Mouse (Mus musculus) cerebellum, postnatal 10 days (tissue): ENCODE measurements around the gene Cass4.
A peak's percentile ranks its signal among the peaks of the same experiment; 100 is the strongest.

Experiments used
- DNase-seq, 2 experiments: peaks; one replicate each; pipeline ENCODE4 v3.0.0; 2021; ENCODE audit warnings: mixed read lengths in 2 of 2

Cass4 gene

DNA sequence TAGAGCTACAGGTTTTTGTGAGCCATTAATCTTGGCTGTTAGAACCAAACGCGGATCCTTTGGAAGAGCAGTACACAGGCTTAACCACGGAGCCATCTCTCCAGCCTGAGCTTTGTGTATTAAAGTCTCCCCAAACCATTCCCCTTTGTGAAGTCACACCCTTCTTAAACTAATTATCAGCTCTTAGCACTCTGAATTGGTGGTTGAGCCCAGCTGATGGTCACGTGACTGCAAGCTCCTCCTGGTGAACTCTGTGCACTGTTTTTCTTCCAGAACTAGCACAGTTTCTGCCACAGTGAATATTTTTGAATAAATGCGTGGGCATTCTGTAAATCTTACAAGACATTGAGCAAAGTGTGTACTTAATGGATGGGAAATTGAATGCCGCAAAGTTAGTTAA is 47.6 kb downstream of the Cass4 start:
- DNase-seq, result no peak

GRCm38 (mm10) chr2:172445617-172446016 is 52.0 kb downstream of the Cass4 start:
- no peak for DNase-seq

DNA sequence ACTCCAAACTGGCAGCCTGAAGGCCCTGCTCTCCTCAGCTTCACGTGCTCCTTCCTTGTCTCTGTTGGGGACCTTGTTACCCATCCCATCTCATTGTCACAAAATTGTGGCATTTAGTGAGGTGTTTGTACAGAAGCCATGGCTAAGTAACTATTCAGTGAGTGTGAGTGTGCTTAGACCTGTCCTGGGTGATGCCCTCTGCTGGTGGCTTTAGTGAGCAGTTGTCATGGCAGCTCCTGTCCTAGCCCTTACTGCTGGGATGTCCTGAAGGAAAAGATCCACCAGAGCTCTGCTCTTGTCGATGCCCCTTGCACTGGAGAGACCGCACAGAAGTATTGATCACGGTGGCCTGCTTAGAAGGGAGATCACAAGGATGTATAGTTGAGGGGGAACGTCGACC is 53.7 kb downstream of the Cass4 start:
- DNase-seq, result peak in 1 of 2 experiments; percentile 41

DNA sequence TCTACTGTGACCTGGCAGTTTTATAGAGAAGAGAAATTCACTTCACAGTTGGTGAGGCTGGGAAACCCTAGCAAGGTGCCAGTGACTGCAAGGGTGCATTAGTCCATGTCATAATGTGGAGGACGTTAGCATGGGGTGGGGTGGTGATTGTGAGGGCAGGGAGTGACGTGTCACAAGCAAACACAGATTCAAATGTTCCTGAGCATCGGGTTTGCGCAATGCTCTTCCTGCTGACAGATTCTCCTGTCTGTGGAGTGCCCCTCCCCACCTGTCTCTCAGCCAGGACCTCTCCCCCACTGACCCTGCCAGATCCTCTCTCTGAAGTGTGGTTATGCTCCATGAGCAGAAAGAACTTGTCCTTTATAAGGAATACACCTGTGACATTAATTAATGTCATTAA is 54.7 kb downstream of the Cass4 start:
- no peak for DNase-seq

DNA sequence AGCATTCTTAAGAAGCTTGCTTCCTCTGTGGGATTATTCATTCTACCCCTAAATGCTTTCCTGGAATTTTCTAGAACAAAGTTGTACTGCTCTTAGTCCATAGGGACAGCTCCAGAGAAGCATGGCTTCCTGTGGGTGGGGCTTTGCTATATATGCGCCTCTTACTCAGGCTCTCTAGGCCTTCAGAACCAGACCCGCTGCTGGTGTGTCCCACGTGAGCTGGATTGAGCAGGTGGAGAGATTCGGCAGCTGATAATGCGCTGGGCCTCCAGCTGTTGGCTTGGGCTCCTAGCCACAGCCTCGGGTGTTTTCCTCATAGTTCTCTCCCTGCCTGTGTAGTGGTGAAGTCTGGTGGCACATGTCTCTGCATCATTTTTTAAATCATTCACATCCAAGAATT is 57.0 kb downstream of the Cass4 start:
- DNase-seq, result no peak

- DNase-seq, result no peak
Measured at GRCm38 (mm10) chr2:172452031-172452430, 58.4 kb downstream of the Cass4 start.

DNA sequence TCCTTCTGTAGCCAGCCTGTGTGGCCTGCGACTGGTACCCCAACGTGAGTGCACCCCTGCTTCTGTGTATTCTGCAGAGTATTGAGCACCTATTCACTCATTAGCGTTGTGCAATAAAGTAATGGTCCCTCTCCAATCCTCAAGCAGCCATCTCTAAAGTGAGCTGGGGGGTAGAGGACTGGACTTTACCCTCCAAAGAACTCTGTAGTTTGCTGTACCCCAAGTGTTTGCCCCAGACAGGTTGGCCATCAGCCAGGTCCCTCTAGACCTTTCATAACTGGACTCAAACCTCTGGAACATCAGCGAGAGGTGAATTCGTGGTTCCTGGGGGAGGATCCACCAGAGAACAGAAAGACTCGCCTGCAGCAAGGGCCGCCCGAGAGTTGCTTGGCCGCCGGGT is 58.9 kb downstream of the Cass4 start:
- no peak for DNase-seq

DNA sequence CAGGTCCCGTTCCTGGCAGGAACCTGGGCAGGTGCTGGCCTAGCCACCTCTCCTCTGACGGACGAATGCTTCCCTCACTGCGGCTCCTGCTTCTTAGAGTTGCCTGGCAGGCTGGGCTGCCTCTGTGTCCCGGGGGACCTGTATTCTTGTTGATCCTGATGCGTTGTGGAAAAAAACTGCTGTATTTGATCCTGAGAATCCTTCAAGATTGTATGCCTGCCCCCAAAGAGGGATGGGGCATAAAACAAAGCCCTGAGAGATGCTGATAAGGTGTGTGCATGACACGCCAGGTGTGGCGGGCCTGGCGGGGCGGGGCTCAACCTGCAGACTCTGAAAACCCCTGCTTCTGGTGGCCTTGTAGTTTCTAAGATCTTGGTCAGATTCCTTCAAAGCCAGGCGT is 64.9 kb downstream of the Cass4 start, which contains the start of gene Gcnt7:
Gcnt7 (minus strand) TSS at position 101 of the 400 bp plus-strand sequence.
- no peak for DNase-seq

GRCm38 (mm10) chr2:172460647-172461046 is 67.1 kb downstream of the Cass4 start:
- DNase-seq, result no peak

DNA sequence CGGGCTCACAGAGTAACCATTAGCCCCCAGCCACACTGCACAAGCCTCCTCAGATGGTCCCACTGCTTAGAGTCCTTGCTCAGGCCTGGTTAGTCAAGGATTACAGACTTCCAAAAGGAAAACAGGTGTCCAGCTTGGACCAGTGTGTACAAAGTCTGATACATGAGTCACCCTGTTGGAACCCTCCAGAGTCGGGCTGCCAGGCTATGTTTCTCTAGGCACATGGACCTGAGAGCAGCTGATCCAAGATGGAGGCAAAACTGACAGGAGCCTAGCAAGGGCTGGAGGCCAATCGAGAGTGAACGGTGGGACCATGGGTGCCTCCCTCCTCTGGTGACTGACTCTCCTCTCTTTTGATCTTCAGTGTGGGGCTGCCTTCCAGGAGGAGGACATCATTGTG is 69.2 kb downstream of the Cass4 start:
- DNase-seq, result no peak

DNA sequence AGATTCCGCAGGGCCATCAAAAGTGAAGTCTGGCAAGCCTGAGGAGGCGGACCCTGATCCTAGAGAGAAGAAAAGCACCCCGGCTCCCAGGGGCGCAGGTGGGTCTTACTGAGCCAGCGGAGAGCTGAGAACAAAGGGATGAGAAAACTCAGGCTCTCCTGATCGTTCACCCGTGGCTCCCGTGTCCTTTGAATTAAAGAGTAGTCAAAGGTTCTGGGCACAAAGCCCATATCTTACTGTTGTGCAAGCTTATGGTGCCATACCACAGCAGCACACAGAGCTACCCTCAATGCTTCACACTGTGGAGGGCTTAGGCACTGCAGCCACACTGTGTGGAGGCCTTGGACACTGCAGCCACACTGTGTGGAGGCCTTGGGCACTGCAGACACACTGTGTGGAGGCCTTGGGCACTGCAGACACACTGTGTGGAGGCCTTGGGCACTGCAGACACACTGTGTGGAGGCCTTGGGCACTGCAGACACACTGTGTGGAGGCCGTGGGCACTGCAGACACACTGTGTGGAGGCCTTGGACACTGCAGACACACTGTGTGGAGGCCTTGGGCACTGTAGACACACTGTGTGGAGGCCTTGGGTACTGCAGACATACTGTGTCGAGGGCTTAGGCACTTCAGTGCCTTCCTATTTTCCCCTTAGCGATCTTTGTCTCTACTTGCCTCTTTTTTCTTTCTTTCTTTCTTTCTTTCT is 73.0 kb downstream of the Cass4 start:
- no peak for DNase-seq

- DNase-seq, result no peak
Measured at GRCm38 (mm10) chr2:172467206-172467605, 73.6 kb downstream of the Cass4 start.

GRCm38 (mm10) chr2:172468346-172468819 is 74.8 kb downstream of the Cass4 start:
- DNase-seq, result peak; percentile 92 to 94

- DNase-seq, result peak; percentile 32 to 46
Measured at GRCm38 (mm10) chr2:172472318-172472717, 78.7 kb downstream of the Cass4 start, which contains the start of gene Fam209. Fam209 (plus strand) TSS chr2:172472520.

DNA sequence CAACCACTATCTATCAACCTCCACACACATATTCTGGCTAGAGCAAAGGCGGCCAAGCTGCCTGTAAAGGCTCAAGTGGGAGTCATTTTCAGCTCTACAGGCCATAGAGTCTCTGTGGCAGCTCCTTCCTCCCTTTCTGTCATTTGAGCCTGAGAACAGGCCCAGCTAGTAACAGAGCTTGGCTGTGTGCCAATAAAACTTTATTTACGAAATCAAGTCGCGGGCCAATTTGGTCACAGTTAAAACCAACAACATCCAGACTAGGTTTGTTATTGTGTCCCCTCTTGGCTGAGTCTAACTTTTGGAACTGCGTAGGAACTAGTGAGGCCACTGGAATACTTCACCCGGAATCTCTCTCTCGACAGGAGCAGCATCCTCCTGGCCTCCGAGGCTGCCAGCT is 80.0 kb downstream of the Cass4 start:
- DNase-seq, result no peak

- peak; percentile 46 to 57 for DNase-seq
Measured at GRCm38 (mm10) chr2:172474970-172475369, 81.4 kb downstream of the Cass4 start.

GRCm38 (mm10) chr2:172476707-172477260 is 83.2 kb downstream of the Cass4 start:
- no peak for DNase-seq

- no peak for DNase-seq
Measured at GRCm38 (mm10) chr2:172477350-172477749, 83.8 kb downstream of the Cass4 start.

DNA sequence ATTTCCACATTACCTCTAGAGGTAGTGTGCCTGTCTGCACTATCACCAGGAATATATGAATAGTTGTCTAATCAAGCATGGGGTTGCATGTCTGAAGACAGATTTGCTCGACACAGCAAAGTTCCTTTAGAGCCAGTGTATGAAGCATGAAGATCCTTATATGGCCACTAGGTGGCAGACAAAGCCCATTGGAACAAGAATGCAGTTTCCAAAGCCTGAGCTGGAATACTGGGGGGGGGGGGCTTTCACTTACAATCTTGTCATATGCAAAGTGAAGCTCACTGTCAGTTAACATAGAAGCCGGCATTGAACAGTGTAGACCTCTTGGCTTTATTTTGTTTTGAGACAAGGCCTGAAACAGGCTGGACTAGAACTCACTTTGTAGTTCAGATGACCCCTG is 84.3 kb downstream of the Cass4 start:
- DNase-seq, result peak; percentile 71 to 80

GRCm38 (mm10) chr2:172480296-172480695 is 86.7 kb downstream of the Cass4 start:
- no peak for DNase-seq

GRCm38 (mm10) chr2:172481654-172482385 is 88.2 kb downstream of the Cass4 start:
- no peak for DNase-seq
